Mouse (Mus musculus): ENCODE measurements around the gene Lpin2.

The Lpin2 gene

GRCm38 (mm10) chr17:71182211-71182721, at the start of gene Lpin2:
Lpin2 (plus strand) TSS chr17:71182560.
- no peak for DNase-seq (ENCODE audit: extremely low spot score, low spot score)

GRCm38 (mm10) chr17:71132856-71133439, 49.4 kb upstream of the Lpin2 start:
- DNase-seq (ENCODE audit: extremely low spot score, low spot score), result peak; percentile 10

DNA sequence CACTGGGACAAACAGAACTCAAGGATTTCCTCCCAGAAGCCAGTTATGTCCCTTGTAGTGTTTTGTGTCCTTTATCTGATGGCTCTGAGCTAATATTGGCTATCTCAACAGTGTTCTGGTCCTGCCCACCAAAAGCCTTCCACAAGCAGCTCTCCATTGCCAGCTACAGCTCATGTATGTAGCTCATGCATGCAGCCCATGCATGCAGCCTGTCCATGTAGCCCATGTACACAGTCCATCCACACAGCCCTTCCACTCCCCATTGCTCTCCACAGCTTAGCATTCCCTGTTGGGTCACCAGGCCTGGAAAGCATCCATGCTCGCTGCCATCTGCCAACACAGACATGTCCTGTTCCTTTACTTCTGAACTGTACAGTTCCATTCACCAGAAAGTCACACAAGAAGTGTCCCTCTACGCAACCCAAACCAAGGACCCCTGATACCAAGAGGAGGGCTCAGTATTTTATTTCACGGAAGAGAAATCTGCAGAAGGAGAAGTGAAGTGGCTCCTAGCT, 47.9 kb upstream of the Lpin2 start:
- DNase-seq (ENCODE audit: extremely low spot score, low spot score), result peak; percentile 11

DNA sequence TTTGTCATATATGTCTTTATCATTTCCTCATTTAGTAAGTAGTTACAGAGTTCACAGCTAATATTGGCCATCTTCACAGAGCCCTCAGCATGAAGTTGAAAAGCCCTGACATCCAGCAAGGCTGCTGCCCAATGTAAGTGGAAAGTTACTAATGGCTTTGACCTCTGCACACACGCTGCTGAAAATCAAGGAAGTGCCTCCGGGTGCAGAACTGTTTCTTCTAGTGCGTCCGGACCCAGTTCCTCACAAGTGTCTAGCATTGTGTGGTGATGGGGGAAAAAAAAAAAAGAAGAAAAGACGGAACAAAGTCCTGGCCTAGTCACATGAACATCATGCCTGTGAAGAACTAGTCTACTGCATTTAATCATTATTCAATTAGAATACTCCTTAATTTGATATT, 47.3 kb upstream of the Lpin2 start:
- peak; percentile 13 for DNase-seq (ENCODE audit: extremely low spot score, low spot score)

GRCm38 (mm10) chr17:71135866-71136265, 46.5 kb upstream of the Lpin2 start:
- no peak for DNase-seq (ENCODE audit: extremely low spot score, low spot score)

GRCm38 (mm10) chr17:71136384-71137333, 45.7 kb upstream of the Lpin2 start:
- DNase-seq (ENCODE audit: extremely low spot score, low spot score), result peak; percentile 9

DNA sequence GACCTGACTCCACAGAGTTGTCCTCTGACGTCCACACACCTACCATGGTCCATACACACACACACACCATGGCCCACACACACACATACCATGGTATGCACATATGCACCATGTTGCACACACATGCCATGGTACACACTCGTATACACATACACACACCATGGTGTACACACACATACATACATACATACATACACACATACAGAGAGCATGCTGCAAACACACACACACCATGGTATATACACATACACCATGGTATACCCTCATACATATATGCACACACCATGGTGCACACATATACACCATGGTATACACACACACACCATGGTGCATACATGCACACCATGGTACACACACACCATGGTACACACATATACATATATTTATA, 45.0 kb upstream of the Lpin2 start:
- DNase-seq (ENCODE audit: extremely low spot score, low spot score), result no peak

DNA sequence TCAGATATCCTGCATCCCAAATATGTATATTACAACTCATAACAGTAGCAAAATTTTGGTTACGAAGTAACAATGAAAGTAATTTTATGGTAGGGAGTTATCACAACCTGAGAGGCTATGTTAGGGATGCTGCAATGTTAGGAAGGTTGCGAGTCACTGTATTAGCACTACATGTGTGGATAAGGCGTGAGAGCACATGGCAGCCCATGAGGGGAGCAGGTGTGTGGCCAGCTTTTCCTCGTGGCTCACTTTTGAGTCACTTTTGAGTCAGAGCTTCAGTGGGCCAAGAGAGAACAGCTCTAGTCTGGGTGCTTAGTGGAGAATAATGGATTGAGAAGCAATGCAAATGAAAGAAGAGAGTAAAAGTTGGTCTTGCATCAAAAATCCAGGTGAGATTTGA, 40.3 kb upstream of the Lpin2 start:
- peak; percentile 4 for DNase-seq (ENCODE audit: extremely low spot score, low spot score)

DNA sequence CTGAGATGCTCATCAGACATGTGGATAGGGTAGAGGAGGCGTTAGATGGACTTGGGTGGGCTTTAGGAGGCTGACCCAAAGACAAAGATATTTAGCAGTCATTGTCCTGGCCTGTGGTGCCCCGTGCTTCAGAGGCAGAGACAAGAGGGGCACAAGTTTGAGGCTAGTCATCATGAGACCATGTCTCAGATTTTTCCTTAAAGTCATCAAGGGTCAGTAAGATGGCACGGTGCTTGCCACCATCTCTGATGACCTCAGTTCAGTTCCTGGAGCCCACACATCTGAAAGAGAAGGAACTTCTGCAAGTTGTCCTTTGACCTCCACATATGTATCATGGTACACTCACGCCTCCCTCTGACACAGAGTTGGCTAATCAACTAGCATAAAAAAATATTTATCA, 39.2 kb upstream of the Lpin2 start:
- DNase-seq (ENCODE audit: extremely low spot score, low spot score), result peak; percentile 9

DNA sequence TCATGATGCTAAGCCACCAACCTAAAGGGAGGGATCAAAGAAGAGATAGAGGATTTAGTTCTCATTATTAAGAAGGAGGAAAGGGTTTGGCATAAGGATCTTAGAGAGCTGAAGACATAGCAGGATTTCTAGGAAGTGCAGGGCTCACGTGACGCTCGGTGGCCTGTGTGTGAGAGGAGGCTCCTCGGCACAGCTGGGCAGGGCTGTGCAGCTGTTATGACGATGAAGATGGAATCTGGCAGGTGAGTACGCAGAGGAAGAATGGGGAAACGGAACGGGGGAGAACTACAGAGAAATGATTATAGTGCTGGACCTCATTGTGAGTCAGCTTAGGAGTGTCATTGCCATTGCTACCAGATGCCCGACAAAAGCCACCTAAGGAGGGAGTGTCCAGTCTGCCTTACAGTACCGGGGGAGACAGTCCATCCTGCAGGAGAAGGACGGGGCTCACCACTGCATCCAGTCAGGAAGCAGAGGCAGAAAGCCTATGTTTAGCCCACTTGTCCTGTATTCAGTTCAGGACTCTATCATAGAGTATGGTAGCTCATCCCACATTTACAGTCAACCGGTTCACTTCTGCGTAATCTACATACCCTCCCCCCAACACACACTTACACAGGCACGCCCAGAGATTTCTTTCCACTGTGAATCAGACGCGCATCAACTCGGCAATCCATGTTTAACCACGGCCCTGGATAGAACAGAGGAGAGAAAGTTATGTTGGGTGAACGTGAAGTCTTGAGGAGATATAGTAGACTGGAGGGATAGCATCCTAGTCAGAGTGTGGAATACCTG, 37.8 kb upstream of the Lpin2 start:
- peak; percentile 9 for DNase-seq (ENCODE audit: extremely low spot score, low spot score)

DNA sequence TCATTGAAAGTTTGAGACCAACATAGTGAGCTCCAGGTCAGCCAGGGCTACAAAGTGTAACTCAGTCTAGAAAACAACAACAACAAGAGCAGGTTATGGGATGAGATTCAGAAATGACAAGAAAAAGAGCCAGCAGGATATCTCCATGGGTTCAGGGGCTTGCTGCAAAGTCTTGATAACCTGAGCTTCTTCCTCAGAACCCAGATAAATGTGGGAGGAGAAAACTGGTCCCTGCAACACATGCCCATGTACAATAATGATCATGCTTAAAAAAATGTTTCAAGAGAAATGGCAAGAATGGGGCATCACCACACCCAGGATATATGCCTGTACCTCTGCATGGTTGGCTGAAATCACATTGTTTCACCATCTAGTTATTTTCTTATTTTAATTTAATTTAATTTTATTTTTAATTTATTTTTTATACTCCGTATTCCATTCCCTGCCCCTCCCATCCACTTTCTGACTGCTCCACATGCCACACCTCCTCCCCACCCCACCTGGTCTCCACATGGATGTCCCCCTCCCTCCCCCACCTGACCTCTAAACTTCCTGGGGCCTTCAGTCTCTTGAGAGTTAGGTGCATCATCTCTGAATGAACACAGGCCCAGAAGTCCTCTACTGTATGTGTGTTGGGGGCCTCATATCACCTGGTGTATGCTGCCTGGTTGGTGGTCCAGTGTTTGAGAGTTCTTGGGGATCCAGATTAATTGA, 37.0 kb upstream of the Lpin2 start:
- no peak for DNase-seq (ENCODE audit: extremely low spot score, low spot score)

DNA sequence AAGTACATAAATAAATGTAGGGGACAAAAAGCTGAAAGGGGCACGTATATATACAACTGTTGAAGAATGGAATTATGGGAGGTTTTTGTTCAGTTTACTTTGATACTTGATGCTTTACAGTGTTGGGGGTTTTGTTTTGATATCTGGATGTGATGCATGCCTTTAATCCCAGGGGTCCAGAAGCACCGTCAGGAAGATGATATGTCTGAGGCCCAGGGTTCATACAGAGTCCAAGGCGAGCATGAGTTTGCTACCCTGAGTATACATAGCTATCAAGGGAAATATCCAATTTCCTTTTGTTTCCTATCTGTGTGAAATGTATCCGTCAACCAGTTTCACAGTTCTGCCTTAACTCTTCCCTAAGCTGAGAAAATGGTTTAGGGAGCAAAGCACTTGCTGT, 29.0 kb upstream of the Lpin2 start:
- peak; percentile 13 for DNase-seq (ENCODE audit: extremely low spot score, low spot score)

- DNase-seq (ENCODE audit: extremely low spot score, low spot score), result peak; percentile 10
Observed at GRCm38 (mm10) chr17:71155271-71155670, 27.1 kb upstream of the Lpin2 start.

- no peak for DNase-seq (ENCODE audit: extremely low spot score, low spot score)
Observed at GRCm38 (mm10) chr17:71159152-71159567, 23.2 kb upstream of the Lpin2 start.

DNA sequence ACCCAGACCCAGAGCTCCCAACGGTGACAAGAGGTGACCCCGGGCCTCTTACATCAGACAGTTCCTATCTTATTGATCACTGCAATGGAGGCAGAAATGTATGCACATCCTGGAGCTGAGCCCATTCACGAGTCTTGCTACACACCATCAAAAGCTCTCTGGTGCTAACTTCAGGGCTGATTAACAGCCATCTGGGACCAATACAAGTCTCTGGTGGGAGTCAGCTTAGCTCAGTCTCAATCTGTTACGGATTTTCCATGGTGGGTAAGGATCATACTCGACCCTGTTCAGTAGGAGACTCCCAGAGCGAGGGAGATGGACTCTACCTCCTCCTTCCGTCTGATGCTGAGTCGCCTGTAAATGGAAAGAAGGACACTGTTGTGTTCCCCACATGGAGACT, 22.6 kb upstream of the Lpin2 start:
- no peak for DNase-seq (ENCODE audit: extremely low spot score, low spot score)

- DNase-seq (ENCODE audit: extremely low spot score, low spot score), result peak; percentile 1
Observed at GRCm38 (mm10) chr17:71160244-71160995, 21.9 kb upstream of the Lpin2 start.

DNA sequence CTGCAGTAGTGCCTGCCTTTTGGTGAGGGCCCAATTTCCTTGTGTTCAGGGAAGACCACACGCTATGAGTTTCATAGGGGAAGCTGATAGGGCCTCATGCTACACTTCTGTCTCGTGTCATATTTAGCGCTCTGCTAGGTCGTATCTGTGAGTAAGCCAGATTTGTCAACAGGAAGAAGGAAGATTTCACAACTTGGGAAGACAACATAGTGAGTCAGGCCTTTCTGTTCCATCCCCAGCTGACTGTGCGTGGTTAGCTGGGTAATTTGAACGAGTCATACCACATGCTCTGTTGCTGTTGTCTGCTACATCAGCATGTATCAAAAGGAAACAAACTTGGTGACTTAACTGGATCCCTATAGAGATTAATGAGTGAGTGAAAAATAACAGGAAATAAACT, 17.4 kb upstream of the Lpin2 start:
- DNase-seq (ENCODE audit: extremely low spot score, low spot score), result peak; percentile 10

DNA sequence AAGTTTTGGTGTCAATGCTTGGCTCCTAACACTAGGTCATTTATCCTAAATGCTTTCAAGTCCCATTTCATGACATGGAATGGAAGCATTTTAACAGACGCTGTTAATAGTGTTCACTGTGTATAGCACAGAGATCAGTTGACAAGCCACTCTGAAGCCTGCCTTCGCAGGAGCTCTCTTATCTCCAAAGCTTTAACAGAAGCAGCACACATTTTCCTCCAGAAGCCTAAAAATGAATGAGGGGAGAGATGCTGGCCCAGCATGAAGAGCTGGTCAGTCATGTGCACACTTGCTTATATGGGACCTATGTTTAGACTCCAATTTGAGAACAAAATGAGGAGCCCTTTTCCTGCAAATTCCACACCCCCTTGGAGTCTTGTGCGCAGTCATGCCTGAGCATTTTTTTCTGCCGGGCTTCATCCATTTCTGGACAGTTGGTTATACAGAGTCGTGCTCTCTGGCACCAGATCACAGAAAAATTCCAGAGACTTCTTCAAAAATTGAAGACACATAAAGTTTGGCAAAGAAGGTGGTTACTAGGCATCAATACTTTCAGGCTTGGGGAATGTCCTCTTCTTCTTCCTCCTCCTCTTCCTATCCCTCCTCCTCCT, 14.1 kb upstream of the Lpin2 start:
- DNase-seq (ENCODE audit: extremely low spot score, low spot score), result no peak

DNA sequence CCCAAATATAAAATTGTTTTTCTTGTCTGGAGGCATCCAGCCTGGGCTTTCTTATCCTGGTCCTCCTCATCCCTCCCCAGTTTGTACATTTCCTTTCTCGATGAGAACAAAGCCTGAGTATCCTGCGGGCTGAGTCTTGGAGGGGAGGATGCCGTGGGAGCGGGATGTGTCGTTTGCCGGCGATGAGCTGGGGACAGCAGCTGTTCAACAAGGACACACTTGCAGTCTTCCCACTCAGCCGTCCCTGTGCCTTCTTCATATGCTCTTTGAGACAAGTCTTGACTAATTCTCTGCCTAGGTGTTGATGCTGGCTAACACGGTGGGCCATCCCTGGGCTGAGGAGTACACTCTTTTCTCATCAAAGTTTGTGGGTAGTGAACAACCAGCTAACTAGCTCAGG, 13.5 kb upstream of the Lpin2 start:
- DNase-seq (ENCODE audit: extremely low spot score, low spot score), result no peak

DNA sequence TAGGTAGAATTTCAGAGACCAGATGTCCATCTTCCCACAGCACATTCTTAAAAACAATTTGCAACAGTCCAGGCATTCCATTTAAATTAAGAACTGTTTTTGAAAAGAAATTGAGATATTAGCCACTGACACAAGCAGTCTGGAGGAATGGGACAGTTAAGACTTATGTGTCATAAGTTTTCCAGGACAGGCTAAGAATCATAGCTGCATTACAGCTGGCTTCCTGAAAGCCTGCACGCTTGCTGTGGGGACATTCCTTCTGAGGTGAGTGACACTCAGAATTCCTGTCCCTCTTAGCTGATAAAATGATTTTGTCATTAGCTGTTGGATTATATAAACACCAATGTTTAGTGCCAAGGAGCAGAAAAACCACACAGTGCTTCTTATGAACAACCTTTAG, 12.7 kb upstream of the Lpin2 start:
- no peak for DNase-seq (ENCODE audit: extremely low spot score, low spot score)

Measured in neural tube, embryonic 10.5 days (tissue).